Mouse (Mus musculus): ENCODE data around the gene Zfp575.

Gene Zfp575

DNA sequence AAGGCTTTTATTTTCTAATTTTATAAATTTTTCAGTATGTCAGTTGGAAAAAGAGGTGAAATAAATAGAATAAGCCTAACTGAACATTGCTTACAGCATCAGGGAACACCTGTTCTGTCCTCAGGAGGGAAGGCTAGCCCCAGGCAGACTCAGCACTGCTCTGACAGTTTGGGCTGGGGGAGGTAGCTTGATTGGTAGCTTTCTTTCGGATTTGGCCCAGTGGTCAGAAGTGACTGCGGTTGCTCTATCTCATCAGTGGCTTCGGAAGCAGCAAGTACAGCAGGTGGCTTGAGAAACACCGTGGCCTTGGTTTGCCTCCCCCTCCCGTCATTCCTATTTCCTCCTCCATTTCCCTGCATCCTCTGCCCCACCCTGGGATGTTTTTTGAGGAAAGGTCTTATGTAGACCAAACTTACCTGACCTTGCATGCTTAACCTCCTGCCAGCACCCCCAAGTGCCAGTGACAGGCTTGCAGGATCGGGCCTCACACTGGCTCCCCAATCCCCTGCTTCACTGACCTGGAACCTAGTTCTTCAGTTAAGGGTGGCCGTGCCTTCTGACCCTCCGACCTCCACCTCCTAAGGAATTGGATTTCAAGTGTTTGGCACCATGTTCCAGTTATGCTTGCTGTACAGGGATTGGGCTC is 24.1 kb downstream of the Zfp575 start:
- DNase-seq = no peak

DNA sequence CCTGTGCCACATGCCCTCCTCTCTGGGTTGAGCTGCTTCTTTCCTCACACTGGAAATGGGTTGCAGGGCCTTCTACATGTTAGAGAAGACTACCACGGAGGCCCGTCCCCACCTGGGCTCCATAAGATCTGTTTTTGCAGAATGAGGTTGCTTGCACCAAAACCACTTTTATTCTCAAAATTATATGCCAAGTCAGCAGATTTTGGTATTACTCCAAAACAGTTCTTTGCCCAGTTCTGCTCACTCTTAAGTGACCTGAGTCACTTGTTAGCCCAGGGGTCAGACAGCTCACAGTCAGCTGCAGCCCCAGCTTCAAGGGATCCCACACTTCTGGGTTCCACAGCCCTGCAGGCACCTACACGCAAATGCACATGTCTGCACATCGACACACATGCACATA is 26.0 kb downstream of the Zfp575 start:
- DNase-seq = no peak

DNA sequence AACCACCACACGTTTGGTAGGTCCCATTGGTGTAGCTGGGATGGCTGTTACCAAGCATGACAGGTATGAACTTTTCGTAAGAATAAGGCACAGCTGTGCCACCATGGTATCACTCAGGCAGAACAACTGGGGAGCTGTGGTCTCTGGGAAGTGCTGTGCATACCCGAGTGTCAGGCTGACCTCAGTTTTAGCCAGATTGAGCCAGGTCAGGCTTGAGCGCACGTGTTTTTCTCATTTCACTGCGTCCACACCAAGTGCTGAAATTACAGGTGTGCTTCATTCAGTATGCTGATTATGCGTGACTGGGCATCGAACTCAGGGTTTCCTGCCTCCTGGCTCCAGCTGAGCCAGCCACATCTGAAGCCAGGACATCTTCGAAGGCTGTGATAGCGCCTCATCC is 31.7 kb downstream of the Zfp575 start:
- peak; percentile 47 to 50 for DNase-seq

DNA sequence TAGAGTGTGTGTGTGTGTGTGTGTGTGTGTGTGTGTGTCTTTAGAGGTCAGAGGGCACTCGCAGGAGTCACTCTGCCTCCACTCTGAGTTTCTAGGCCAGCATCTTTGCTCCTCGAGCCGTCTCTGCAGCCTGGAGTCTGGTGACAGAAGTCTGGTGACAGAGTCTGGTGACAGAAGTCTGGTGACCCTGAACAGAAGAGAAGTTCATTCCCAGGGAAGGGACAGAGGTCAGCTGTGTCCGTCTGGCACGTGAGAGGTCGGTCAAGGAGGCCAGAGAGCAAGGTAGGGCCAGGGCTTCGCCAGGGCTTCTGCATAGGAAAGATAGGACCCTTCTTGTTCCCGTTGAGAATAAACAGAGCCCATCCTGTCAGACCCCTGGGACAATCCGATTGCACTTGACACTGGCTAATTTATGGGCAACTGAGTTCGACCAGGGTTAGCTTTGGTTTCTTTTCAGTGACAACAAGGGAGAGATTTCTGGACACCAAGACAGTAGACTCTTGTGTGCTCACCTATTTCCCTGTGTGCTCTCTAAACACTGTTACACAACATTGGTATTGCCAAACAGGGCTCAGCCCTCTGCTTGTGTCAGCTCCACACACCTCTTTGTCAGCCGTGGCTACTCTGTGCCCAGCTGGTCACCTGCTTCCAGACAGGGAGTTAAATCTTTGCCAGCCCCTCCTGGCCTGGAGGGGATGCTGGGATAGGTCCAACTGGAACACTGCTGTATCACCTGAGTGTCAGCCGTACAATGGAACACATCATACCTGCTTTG is 35.3 kb downstream of the Zfp575 start:
- peak; percentile 49 to 51 for DNase-seq

DNA sequence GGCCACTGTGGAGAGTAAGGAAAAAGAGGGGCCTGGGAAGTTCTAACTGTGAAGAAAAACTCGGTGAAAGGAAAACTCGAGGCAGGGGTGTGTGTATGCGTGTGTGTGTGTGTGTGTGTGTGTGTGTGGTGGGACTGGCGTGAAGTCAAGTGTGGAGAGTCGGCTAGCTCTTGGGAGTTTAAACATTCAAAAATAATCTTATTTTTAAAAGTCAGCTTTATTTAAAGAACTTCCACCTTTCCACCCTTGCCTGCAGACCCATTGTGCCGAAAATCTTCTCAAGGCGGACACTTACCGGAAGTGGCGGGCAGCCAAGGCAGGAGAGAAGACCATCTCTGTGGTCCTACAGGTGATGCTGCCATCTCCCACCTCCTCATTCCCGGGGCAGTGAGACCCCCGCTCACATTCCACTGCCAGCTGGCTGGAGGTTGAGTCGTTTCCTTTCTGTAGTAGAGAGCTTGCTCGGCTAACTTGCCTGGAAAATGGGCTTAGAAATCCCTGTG is 39.9 kb downstream of the Zfp575 start:
- no peak for DNase-seq

DNA sequence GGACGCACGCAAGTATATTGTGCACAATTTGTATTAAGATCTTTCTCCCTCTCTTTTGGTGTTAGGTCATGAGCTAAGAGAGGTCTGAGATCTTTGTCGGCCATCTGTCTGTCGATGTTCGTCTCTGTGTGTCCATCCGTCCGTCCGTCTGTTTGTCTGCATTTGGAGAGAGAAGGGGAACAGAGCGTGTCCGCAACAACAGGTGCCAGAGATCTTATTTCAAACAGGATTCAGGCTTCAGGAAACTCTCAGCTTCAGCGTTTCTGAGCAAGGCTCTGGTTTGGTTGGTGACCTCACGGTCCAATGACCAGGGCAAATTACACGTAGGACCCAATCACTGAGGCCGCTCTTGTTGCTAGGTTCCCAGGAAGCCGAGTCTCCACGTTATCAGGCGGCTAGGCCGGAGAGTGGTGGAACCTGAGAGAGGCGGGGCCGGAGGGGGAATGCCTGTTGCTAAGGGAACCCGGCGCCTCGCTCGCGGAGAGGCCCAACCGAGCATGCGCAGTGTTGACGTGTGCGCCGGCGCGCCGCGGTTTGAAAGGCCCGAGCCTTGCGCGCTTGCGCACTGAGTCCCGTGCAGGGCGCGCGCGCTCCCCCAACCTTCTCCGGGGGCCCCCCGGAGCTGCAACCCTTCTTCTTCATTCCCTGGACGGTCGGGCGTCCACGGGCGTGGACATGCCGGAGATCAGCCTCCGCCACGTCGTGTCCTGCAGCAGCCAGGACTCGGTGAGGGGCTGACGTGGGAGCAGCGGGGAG is 40.6 kb downstream of the Zfp575 start:
- DNase-seq = peak; percentile 99 to 100

DNA sequence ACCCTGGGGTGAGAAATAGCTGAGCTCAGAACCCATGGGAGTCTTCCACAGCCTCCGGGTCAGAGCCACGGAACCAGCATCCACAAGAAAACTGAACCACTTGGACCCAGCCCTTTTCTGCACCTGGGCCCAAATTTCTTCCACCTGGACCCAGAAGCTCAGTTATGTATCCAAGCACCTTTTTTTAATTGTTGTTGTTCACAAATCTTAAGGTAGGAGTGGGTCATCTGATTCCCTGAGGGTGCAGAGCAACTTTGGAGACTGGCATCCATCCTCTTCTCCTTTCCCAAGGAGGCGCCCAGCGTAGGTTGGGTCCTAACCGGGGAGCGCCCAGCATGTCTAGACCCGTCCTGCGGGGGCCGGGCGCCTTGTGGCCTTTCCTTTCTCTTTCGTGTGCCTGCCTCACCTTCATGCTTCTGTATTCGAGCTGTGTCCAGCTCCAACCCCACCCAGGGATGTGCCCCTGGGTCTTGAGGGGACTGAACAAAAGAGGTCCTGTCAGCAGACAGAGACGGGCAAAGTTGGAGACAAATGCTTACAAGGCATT is 41.3 kb downstream of the Zfp575 start, which contains the start of the genes Pinlyp and Xrcc1:
Pinlyp (minus strand) TSS at position 51 of the 547 bp plus-strand sequence.
Xrcc1 (plus strand) TSS at position 222 of the 547 bp plus-strand sequence.
- peak in 1 of 2 experiments; percentile 21 for DNase-seq

DNA sequence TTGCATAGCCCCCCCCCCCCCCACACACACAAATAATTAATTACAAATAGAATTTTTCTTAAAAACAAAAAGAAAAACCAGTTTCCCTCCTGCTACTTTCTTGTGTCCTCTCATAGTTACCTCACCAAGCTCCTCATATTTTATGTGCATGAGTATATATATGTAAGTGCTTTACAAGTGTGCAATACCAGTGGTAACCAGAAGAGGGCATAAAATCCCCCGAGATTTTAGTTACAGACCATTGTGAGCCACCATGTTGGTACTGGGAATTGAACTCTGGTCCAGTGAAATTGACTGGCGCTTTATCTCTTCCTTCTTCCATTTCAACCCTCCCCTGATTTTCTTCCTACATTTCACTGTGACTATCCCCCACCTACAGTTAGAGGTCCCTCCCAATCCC is 42.9 kb downstream of the Zfp575 start:
- DNase-seq = no peak

DNA sequence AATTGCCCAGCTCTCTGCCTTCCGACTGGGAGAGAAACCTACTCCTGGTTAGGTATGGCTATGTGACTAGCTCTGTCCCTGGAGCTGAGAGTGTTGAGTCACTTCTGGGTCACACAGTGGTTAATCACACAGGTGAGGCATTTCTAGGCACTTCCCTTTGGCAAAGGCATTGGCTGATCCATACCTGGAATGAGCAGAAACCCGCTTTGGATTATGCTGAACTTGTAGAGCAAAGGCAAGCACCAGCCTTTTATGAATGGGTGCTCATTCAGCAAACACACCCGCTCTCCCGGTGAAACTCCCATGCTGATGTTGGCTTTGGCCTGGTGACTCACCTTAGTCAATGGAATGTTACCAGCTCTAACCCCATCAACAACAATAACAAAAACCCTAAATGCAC is 47.8 kb downstream of the Zfp575 start:
- DNase-seq = no peak

DNA sequence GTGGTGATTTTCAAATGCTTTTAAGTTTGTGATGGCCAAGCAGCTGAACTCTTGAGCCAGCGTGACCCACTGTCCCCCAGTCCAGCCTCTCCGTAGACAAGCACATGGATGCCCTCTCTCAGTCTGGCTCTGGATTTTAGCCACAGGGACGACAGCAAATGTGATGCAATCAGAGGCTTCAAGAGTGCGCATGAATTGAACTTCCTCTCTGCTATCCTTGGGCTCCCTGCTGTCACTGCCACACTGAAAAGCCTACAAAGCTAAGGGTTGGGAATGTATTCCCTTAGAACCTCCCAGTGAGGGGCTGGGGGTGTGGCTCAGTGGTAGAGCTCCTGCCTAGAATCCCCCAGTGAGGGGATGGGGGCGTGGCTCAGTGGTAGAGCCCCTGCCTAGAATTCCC is 48.7 kb downstream of the Zfp575 start:
- DNase-seq = no peak

DNA sequence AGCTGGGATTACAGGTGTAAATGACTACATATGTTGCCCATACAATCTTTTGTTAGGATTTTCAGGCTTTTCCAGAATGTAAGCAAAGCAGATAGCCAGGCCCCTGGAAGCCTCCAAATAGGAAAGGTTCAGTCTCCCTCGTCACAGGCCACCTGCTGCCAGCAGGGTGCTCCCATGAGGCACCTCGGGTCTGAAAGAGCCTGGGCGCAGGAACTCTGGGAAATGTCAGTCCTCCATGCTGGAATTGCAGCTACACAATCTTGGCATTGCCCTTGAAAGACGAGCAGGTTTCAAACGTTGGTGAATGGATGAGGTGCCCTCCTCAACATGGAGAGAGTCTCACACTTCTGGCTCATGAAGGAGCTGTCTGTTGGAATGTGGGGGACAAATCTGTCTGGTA is 49.3 kb downstream of the Zfp575 start:
- peak; percentile 44 to 77 for DNase-seq

DNA sequence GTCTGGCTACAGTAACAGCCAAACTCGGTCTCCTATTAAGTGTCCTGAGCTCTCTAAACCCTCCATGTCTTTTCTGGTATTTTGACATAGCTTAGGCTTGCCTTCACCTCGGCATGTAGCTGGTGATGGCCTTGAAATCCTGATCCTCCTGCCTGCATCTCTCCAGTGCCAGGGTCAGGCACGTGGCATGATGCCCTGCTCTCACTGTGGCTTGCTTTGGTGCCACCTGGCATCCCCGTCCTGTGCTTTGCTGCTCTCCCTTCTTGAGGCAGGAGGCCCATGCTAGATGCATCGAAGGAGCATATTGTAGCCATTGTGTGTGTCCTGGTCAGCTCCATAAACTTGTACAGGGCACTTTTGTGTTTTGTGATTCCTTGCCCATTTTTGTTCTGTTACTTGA is 49.9 kb downstream of the Zfp575 start:
- no peak for DNase-seq

DNA sequence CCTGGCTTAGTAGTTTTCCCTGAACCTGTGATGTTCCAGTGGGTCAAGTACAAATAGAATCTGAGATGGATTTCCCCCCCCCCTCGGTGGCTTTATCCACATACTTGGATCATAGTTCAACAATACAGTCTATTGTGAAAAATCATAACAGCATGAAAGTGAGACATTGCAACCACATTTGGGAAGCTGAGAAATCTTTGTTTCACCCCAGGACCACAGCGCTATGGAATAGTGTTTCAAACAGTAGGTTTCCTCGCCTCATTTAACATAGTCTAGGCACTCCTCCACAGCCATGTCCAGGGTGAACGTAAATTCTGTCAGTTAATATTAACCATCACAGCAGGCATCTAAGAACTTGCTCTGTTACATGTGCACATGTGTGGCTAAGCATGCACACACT is 50.4 kb downstream of the Zfp575 start:
- DNase-seq = no peak

DNA sequence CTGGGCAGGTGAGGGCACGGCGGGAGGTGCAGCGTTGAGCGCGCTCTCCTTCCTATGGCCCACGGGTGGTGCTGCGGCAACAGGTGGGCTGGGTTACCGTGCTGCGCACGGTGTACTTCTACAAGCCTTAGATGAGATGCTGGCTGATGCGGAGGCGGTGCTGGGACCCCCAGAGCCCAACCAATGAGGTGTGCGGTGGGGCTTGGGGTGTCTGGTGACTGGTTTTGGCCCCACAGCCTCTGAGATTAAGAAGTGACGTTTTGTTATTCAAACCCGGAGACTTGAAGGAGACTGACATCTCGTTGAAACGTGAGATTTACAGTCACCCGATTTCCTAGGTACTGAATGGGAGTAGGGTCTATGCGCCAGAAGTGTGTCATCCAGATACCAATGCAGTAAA is 53.1 kb downstream of the Zfp575 start:
- DNase-seq = no peak
